Mouse (Mus musculus): ENCODE data around the gene Iqgap2. TPM values are rescaled to one million over a fixed set of nuclear protein-coding genes. Genes with fewer than 3 reads are reported as not detected.

Gene Iqgap2
- polyA plus RNA-seq, 1 experiment from 2014 or later = 31.5 TPM

DNA sequence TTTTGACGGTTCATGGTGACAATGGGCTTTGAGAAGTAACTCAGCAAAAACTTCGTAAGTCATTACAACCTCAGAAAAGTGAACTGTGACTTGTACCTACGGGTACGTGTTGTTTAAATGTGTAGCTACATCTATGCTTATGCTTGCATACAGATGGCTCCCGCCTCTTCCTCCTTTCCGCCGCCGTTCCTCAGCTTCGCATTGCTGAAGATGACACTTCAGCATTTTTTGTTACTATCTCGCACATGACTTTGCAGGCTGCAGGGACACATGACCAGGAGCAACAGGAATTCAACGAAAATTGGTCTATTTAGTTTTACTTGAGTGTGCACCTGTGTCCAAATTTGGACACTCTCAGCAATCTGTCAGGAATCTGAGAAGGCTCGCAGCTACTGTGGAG, 3.1 kb downstream of the Iqgap2 start:
- H3K36me3 ChIP-seq (ENCODE audit: control insufficient read depth, insufficient read depth) = no peaks in the 10 kb centered on the region
- no peak overlapping the region for H3K4me3 ChIP-seq (ENCODE audit: low read depth, low read length)
- H3K4me2 ChIP-seq (replicated peaks; ENCODE audit: low read depth) = no peak overlapping the region
- no peak overlapping the region for H3K9ac ChIP-seq (ENCODE audit: low read depth, low read length)
- no peaks in the 10 kb centered on the region for H3K9me3 ChIP-seq (ENCODE audit: control insufficient read depth)
- TF ChIP-seq CTCF (IDR thresholded peaks at IDR 0.05; ENCODE audit: low read depth) = no peak
- WGBS = 82% methylated on average over 12 of the region's 12 CpGs
- 0 out of 2 replicates have a peak, but pooled peaks cover 7% of the 10 kb centered on the region for H3K4me1 ChIP-seq (replicated peaks; ENCODE audit: control insufficient read depth, insufficient read depth, low read length)
- no peak for ATAC-seq
- no peaks in the 10 kb centered on the region for H3K27me3 ChIP-seq (replicated peaks; ENCODE audit: control insufficient read depth, insufficient read depth, low read length)
- H3K27ac ChIP-seq (ENCODE audit: low read depth, low read length) = no peak overlapping the region

DNA sequence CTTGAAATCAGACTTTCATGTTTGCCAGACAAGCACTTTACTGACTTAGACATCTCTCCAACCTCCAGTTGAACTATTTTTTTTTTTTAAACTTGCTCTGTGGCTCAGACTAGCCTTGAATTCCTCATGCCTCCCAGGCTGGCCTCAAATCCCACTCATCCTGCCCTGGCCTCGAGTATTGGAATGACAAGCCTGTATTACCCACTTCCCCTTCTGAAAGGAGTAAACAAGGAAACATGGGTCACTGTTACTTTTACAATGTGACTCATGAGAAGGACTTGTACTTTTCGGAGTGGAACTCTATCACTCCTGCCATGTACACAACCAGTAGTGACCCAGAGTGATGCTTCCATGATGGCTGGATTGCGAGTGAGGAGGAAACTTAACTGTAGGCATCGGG, 3.6 kb downstream of the Iqgap2 start:
- no peak for TF ChIP-seq CTCF (IDR thresholded peaks at IDR 0.05; ENCODE audit: low read depth)
- Histone ChIP-seq H3K36me3 (ENCODE audit: control insufficient read depth, insufficient read depth) (no peaks in the 10 kb centered on the region), H3K9me3 (ENCODE audit: control insufficient read depth) (no peaks in the 10 kb centered on the region)

DNA sequence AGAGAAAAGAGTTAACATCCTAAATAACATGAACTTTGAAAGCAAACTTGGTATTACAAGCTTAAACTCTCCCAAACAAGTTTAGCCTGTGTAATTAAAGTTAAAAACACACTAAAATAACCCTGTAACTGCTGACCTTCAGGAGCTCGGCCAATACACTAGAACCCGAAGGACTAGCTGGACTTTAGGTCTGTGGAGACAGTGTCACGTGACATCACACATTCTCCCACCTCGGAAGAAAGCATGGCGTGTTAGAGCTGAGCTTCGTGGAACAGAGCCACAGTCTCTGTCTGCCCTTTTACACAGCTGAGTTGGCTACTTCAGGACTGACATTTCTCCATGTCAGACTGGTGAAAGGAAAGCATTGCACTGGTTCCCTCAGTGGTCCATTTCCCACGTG, 4.3 kb downstream of the Iqgap2 start:
- Histone ChIP-seq H3K36me3 (ENCODE audit: control insufficient read depth, insufficient read depth) (no peaks in the 10 kb centered on the region), H3K4me3 (ENCODE audit: low read depth, low read length) (no peak overlapping the region), H3K9me3 (ENCODE audit: control insufficient read depth) (no peaks in the 10 kb centered on the region), H3K4me2 (replicated peaks; ENCODE audit: low read depth) (no peak overlapping the region), H3K9ac (ENCODE audit: low read depth, low read length) (no peak overlapping the region), H3K4me1 (replicated peaks; ENCODE audit: control insufficient read depth, insufficient read depth, low read length) (0 out of 2 replicates have a peak, but pooled peaks cover 7% of the 10 kb centered on the region), H3K27ac (ENCODE audit: low read depth, low read length) (no peak overlapping the region), H3K27me3 (replicated peaks; ENCODE audit: control insufficient read depth, insufficient read depth, low read length) (no peaks in the 10 kb centered on the region)
- WGBS = 80% methylated on average over 7 of the region's 7 CpGs
- TF ChIP-seq CTCF (IDR thresholded peaks at IDR 0.05; ENCODE audit: low read depth) = no peak
- ATAC-seq = no peak

More for the DNA sequence above, 3.6 kb downstream of the Iqgap2 start:
- Histone ChIP-seq H3K4me1 (replicated peaks; ENCODE audit: control insufficient read depth, insufficient read depth, low read length) (0 out of 2 replicates have a peak, but pooled peaks cover 7% of the 10 kb centered on the region), H3K27me3 (replicated peaks; ENCODE audit: control insufficient read depth, insufficient read depth, low read length) (no peaks in the 10 kb centered on the region), H3K9ac (ENCODE audit: low read depth, low read length) (no peak overlapping the region), H3K27ac (ENCODE audit: low read depth, low read length) (no peak overlapping the region), H3K4me3 (ENCODE audit: low read depth, low read length) (no peak overlapping the region), H3K4me2 (replicated peaks; ENCODE audit: low read depth) (no peak overlapping the region)
- no peak for ATAC-seq
- WGBS = 74% methylated on average over 4 of the region's 4 CpGs

DNA sequence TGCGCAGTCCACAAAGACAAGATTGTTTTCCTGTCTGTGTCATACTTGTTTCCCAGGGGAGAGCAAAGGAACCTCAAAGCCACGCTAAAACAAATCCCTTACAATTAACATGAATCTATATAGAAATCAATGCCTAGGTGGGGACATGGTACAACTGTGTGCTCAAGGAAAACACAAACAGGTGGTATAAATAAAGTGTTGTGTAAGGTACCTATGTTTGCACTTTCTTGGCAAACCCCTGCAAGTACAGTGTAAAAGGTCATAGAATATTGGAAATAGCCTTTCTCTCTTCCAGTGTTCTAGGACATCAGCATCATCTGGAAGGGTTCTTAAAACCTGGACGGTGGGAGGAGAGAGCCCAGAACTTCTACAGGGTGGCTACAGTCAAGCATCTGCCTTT, 7.3 kb downstream of the Iqgap2 start:
- Histone ChIP-seq H3K9me3 (ENCODE audit: control insufficient read depth) (no peaks in the 10 kb centered on the region), H3K9ac (ENCODE audit: low read depth, low read length) (no peak overlapping the region), H3K27me3 (replicated peaks; ENCODE audit: control insufficient read depth, insufficient read depth, low read length) (no peaks in the 10 kb centered on the region), H3K27ac (ENCODE audit: low read depth, low read length) (no peak overlapping the region), H3K36me3 (ENCODE audit: control insufficient read depth, insufficient read depth) (no peaks in the 10 kb centered on the region), H3K4me2 (replicated peaks; ENCODE audit: low read depth) (no peak overlapping the region), H3K4me1 (replicated peaks; ENCODE audit: control insufficient read depth, insufficient read depth, low read length) (0 out of 2 replicates have a peak, but pooled peaks cover 3% of the 10 kb centered on the region), H3K4me3 (ENCODE audit: low read depth, low read length) (no peak overlapping the region)
- ATAC-seq = no peak
- no peak for TF ChIP-seq CTCF (IDR thresholded peaks at IDR 0.05; ENCODE audit: low read depth)
- 83% methylated on average over 3 of the region's 3 CpGs for WGBS

DNA sequence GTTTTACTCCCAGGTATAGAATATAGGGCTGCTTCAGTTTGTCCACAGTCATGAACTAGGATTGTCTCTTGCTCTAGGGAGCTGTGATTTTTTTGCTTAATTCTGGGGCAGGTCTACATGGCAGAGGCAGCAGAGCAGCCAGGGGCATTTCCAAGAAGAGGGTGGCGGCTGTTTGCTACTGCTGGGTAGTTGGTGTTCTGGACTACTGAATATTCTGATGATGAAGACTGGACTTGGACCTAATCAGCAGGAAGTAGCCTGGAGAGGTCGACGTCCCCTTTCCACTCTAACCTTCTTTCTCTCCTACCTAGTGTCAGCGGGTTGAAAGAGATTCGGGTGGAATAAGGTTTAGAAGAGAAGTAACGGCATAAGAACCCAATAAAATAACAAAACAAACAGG, 9.7 kb downstream of the Iqgap2 start:
- no peak overlapping the region for H3K9ac ChIP-seq (ENCODE audit: low read depth, low read length)
- no peaks in the 10 kb centered on the region for H3K36me3 ChIP-seq (ENCODE audit: control insufficient read depth, insufficient read depth)
- no peak overlapping the region for H3K4me3 ChIP-seq (ENCODE audit: low read depth, low read length)
- no peaks in the 10 kb centered on the region for H3K9me3 ChIP-seq (ENCODE audit: control insufficient read depth)
- whole genome bisulfite sequencing = 56% methylated on average over 6 of the region's 6 CpGs
- H3K27me3 ChIP-seq (replicated peaks; ENCODE audit: control insufficient read depth, insufficient read depth, low read length) = no peaks in the 10 kb centered on the region
- no peaks in the 10 kb centered on the region for H3K4me1 ChIP-seq (replicated peaks; ENCODE audit: control insufficient read depth, insufficient read depth, low read length)
- no peak overlapping the region for H3K4me2 ChIP-seq (replicated peaks; ENCODE audit: low read depth)
- no peak for TF ChIP-seq CTCF (IDR thresholded peaks at IDR 0.05; ENCODE audit: low read depth)
- H3K27ac ChIP-seq (ENCODE audit: low read depth, low read length) = no peak overlapping the region
- no peak for ATAC-seq

DNA sequence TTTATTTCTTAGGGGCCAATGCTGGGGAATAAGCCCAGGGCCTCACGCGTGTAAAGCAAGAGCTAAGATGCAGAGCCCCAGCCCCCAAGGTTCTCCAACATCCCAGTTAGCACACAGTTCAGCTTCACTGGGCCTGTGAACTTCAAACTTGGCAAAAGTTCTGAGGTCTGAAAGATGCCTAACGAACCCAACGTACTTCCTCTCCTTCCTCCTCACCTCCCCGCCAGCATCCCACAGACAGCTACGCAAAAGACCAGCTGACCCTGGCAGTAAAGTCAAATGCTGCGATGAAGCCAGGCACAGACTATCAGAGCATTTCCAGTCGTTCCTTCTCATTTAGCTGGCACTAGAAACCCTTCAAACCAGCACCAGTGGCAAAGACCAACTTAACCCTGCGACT, 10.3 kb downstream of the Iqgap2 start:
- Histone ChIP-seq H3K4me3 (ENCODE audit: low read depth, low read length) (no peak overlapping the region), H3K27me3 (replicated peaks; ENCODE audit: control insufficient read depth, insufficient read depth, low read length) (no peaks in the 10 kb centered on the region), H3K36me3 (ENCODE audit: control insufficient read depth, insufficient read depth) (no peaks in the 10 kb centered on the region), H3K4me1 (replicated peaks; ENCODE audit: control insufficient read depth, insufficient read depth, low read length) (no peaks in the 10 kb centered on the region), H3K27ac (ENCODE audit: low read depth, low read length) (no peak overlapping the region), H3K9ac (ENCODE audit: low read depth, low read length) (no peak overlapping the region), H3K4me2 (replicated peaks; ENCODE audit: low read depth) (no peak overlapping the region), H3K9me3 (ENCODE audit: control insufficient read depth) (no peaks in the 10 kb centered on the region)
- TF ChIP-seq CTCF (IDR thresholded peaks at IDR 0.05; ENCODE audit: low read depth) = no peak
- ATAC-seq = no peak
- 90% methylated on average over 9 of the region's 9 CpGs for WGBS

DNA sequence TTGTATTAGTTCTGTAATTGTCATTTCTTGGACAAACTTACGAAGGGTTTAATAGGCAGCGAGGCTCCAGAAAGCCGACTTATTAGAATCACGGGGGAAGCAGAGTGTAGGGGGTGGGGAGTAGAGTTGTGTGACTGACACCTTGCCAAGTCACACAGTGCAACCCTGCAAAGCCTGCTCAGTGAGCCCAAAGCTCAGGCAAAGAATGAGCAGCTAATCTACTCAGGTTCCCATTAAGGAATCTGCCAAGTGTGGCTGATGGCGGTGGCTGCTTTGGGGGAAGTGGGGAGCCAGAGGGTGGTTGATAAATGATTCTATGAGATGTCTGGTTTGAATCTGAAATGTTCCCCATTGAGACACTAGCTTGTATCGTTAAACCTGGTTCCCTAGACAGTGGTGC, 11.1 kb downstream of the Iqgap2 start:
- H3K4me3 ChIP-seq (ENCODE audit: low read depth, low read length) = no peak overlapping the region
- no peaks in the 10 kb centered on the region for H3K4me1 ChIP-seq (replicated peaks; ENCODE audit: control insufficient read depth, insufficient read depth, low read length)
- no peaks in the 10 kb centered on the region for H3K27me3 ChIP-seq (replicated peaks; ENCODE audit: control insufficient read depth, insufficient read depth, low read length)
- 70% methylated on average over 6 of the region's 6 CpGs for WGBS
- no peak overlapping the region for H3K27ac ChIP-seq (ENCODE audit: low read depth, low read length)
- no peak for TF ChIP-seq CTCF (IDR thresholded peaks at IDR 0.05; ENCODE audit: low read depth)
- H3K9ac ChIP-seq (ENCODE audit: low read depth, low read length) = no peak overlapping the region
- no peak overlapping the region for H3K4me2 ChIP-seq (replicated peaks; ENCODE audit: low read depth)
- no peaks in the 10 kb centered on the region for H3K9me3 ChIP-seq (ENCODE audit: control insufficient read depth)
- no peaks in the 10 kb centered on the region for H3K36me3 ChIP-seq (ENCODE audit: control insufficient read depth, insufficient read depth)
- ATAC-seq = no peak
